Mouse (Mus musculus) forebrain, postnatal 0 days (tissue): ENCODE data around the gene AC109138.7. TPM values are rescaled to one million over a fixed set of nuclear protein-coding genes. Genes with fewer than 3 reads are reported as not detected.

Experiments
- ATAC-seq: fragments of 200-750 bp; cut with Nextera tagmentation; 2 replicates; pipeline ENCODE4 v1.8.0; 2017; ENCODE audit warnings: mild to moderate bottlenecking, moderate library complexity
- DNase-seq: peaks from one replicate; pipeline ENCODE4 v3.0.0-alpha.2; 2015
- H3K27ac ChIP-seq: fragments of 300-500 bp; sonication (generic); 2 replicates; pipeline ENCODE4 v1.5.1; 2014; ENCODE audit warnings: low read depth, mild to moderate bottlenecking, antibody characterized with exemption, low read length, moderate library complexity, mixed read lengths
- H3K27me3 ChIP-seq: fragments of 300-500 bp; sonication (generic); 2 replicates; pipeline ENCODE4 v1.6.1; 2014; ENCODE audit warnings: mild to moderate bottlenecking, low read length, mixed read lengths; ENCODE audit not compliant: insufficient read depth
- H3K36me3 ChIP-seq: fragments of 300-500 bp; sonication (generic); 2 replicates; pipeline ENCODE4 v1.6.1; 2014; ENCODE audit warnings: mild to moderate bottlenecking, moderate library complexity; ENCODE audit not compliant: insufficient read depth
- H3K4me1 ChIP-seq: fragments of 300-500 bp; sonication (generic); 2 replicates; pipeline ENCODE4 v1.6.1; 2014; ENCODE audit warnings: antibody characterized with exemption; ENCODE audit not compliant: insufficient read depth
- H3K4me2 ChIP-seq: fragments of 300-500 bp; sonication (generic); 2 replicates; pipeline ENCODE4 v1.6.1; 2014; ENCODE audit warnings: low read depth, mild to moderate bottlenecking, moderate library complexity
- H3K4me3 ChIP-seq: fragments of 300-500 bp; sonication (generic); 2 replicates; pipeline ENCODE4 v1.5.1; 2014; ENCODE audit warnings: low read depth, low read length, mixed read lengths
- H3K9ac ChIP-seq: fragments of 300-500 bp; sonication (generic); 2 replicates; pipeline ENCODE4 v1.6.1; 2014; ENCODE audit warnings: mild to moderate bottlenecking
- H3K9me3 ChIP-seq: fragments of 300-500 bp; sonication (generic); 2 replicates; pipeline ENCODE4 v1.6.1; 2016; ENCODE audit warnings: low read length
- CTCF ChIP-seq: sonication (generic); IDR thresholded peaks from 2 replicates; pipeline ENCODE4 v1.5.1; 2016; ENCODE audit warnings: antibody characterized with exemption, control low read depth, low read depth
- WGBS: fragments of 180-500 bp; shearing (Covaris S2); extraction: QIAGEN DNeasy Blood & Tissue Kit; methylation state at CpG from one replicate; pipeline ENCODE4 v1.1.7; 2014; 5-methylcytosine and 5-hydroxymethylcytosine counted together
- polyA plus RNA-seq: library from polyadenylated mRNA; unstranded; fragments of >200 nt; fragmentation: Nextera tagmentation; extraction: Ambion mirVana; gene quantifications from 2 replicates; pipeline ENCODE4 v1.2.1, GENCODE M21; 2015
- total RNA-seq: library from RNA; depleted of rRNA; stranded (reverse); fragments of >200 nt; gene quantifications from 2 replicates; pipeline ENCODE4 v1.2.3, GENCODE M21; 2014

Gene AC109138.7
- total and polyA plus RNA-seq, 2 experiments from 2014 or later, result not detected

- Histone ChIP-seq H3K9me3 (no peaks in the 10 kb centered on the region), H3K36me3 (no peaks in the 10 kb centered on the region), H3K27ac (no peak overlapping the region), H3K4me3 (no peak overlapping the region), H3K9ac (no peak overlapping the region), H3K27me3 (peaks cover 24% of the 10 kb centered on the region), H3K4me2 (no peak overlapping the region), H3K4me1 (no peaks in the 10 kb centered on the region)
- 34% methylated on average over 4 of the region's 4 CpGs for WGBS
- no peak for TF ChIP-seq CTCF
- DNase-seq (no peak), ATAC-seq (no peak)
Measured at GRCm38 (mm10) chr19:4211891-4212588, 2.1 kb upstream of the AC109138.7 start.

- DNase-seq (no peak), ATAC-seq (no peak)
- no peak overlapping the region for H3K9ac ChIP-seq
- H3K36me3 ChIP-seq, result no peaks in the 10 kb centered on the region
- H3K27me3 ChIP-seq, result peaks cover 25% of the 10 kb centered on the region
- H3K4me1 ChIP-seq, result no peaks in the 10 kb centered on the region
- no peaks in the 10 kb centered on the region for H3K9me3 ChIP-seq
- no peak overlapping the region for H3K4me2 ChIP-seq
- H3K27ac ChIP-seq, result no peak overlapping the region
- WGBS, result 11% methylated on average over 9 of the region's 9 CpGs
- no peak for TF ChIP-seq CTCF
- no peak overlapping the region for H3K4me3 ChIP-seq
Measured at GRCm38 (mm10) chr19:4213524-4213974, 608 bp upstream of the AC109138.7 start.

GRCm38 (mm10) chr19:4214771-4215450, 754 bp downstream of the AC109138.7 start:
- Histone ChIP-seq H3K9me3 (no peaks in the 10 kb centered on the region), H3K4me2 (peak overlapping the region; percentile 90), H3K36me3 (no peaks in the 10 kb centered on the region), H3K9ac (peak overlapping the region; percentile 44), H3K27me3 (peaks cover 25% of the 10 kb centered on the region), H3K4me3 (peak overlapping the region; percentile 48), H3K4me1 (no peaks in the 10 kb centered on the region), H3K27ac (no peak overlapping the region)
- DNase-seq (no peak), ATAC-seq (no peak)
- TF ChIP-seq CTCF, result no peak
- 4% methylated on average over 62 of the region's 81 CpGs for WGBS

GRCm38 (mm10) chr19:4215451-4215840, 1.3 kb downstream of the AC109138.7 start:
- no peaks in the 10 kb centered on the region for H3K9me3 ChIP-seq
- H3K9ac ChIP-seq, result peak overlapping the region; percentile 44; the same call in 1 of the 2 replicates
- no peak for TF ChIP-seq CTCF
- peak overlapping the region; percentile 48 for H3K4me3 ChIP-seq
- no peak overlapping the region for H3K27ac ChIP-seq
- DNase-seq, result no peak
- H3K27me3 ChIP-seq, result peaks cover 25% of the 10 kb centered on the region
- 3% methylated on average over 19 of the region's 21 CpGs for WGBS
- no peaks in the 10 kb centered on the region; the same call in 1 of the 2 replicates for H3K4me1 ChIP-seq
- peak overlapping the region; percentile 90 for H3K4me2 ChIP-seq
- H3K36me3 ChIP-seq, result no peaks in the 10 kb centered on the region
- ATAC-seq, result no peak

- no peaks in the 10 kb centered on the region for H3K9me3 ChIP-seq
- peaks cover 25% of the 10 kb centered on the region for H3K27me3 ChIP-seq
- no peak overlapping the region for H3K9ac ChIP-seq
- H3K4me1 ChIP-seq, result no peaks in the 10 kb centered on the region; the same call in 1 of the 2 replicates
- H3K27ac ChIP-seq, result no peak overlapping the region
- TF ChIP-seq CTCF, result peak; percentile 69
- H3K4me3 ChIP-seq, result no peak overlapping the region
- ATAC-seq (no peak; the same call in 1 of the 2 replicates), DNase-seq (peak; percentile 46)
- H3K4me2 ChIP-seq, result no peak overlapping the region
- no peaks in the 10 kb centered on the region for H3K36me3 ChIP-seq
- 23% methylated on average over 14 of the region's 14 CpGs for WGBS
Measured at GRCm38 (mm10) chr19:4216041-4216685, 2.0 kb downstream of the AC109138.7 start.

GRCm38 (mm10) chr19:4217140-4217539, 3.0 kb downstream of the AC109138.7 start:
- no peak overlapping the region for H3K4me2 ChIP-seq
- no peaks in the 10 kb centered on the region for H3K36me3 ChIP-seq
- H3K27me3 ChIP-seq, result peaks cover 25% of the 10 kb centered on the region
- H3K9ac ChIP-seq, result no peak overlapping the region
- WGBS, result 10% methylated on average over 5 of the region's 5 CpGs
- no peak for TF ChIP-seq CTCF
- H3K27ac ChIP-seq, result no peak overlapping the region
- no peak overlapping the region for H3K4me3 ChIP-seq
- H3K4me1 ChIP-seq, result no peaks in the 10 kb centered on the region; the same call in 1 of the 2 replicates
- no peaks in the 10 kb centered on the region for H3K9me3 ChIP-seq
- no peak for DNase-seq
- no peak for ATAC-seq
